Mouse (Mus musculus) neural tube, embryonic 15.5 days (tissue): ENCODE data around the gene Fam53b. TPM values are rescaled to one million over a fixed set of nuclear protein-coding genes. Genes with fewer than 3 reads are reported as not detected.

Experiments used
- ATAC-seq: fragments of 200-750 bp; cut with Nextera tagmentation; 2 replicates; pipeline ENCODE4 v1.8.0; 2017; ENCODE audit warnings: mild to moderate bottlenecking, moderate TSS enrichment, moderate library complexity; ENCODE audit not compliant: low FRiP score
- H3K27ac ChIP-seq: fragments of 300-500 bp; sonication (generic); replicated peaks from 2 replicates; pipeline ENCODE4 v1.5.1; 2015; ENCODE audit warnings: mild to moderate bottlenecking, inconsistent platforms
- H3K27me3 ChIP-seq: fragments of 300-500 bp; sonication (generic); replicated peaks from 2 replicates; pipeline ENCODE4 v1.6.1; 2015; ENCODE audit warnings: inconsistent platforms
- H3K36me3 ChIP-seq: fragments of 300-500 bp; sonication (generic); 2 replicates; pipeline ENCODE4 v1.6.1; 2015; ENCODE audit warnings: inconsistent platforms
- H3K4me1 ChIP-seq: fragments of 300-500 bp; sonication (generic); 2 replicates; pipeline ENCODE4 v1.6.1; 2015; ENCODE audit warnings: inconsistent platforms
- H3K4me2 ChIP-seq: fragments of 300-500 bp; sonication (generic); 2 replicates; pipeline ENCODE4 v1.6.1; 2015; ENCODE audit warnings: inconsistent platforms, mild to moderate bottlenecking, moderate library complexity
- H3K4me3 ChIP-seq: fragments of 300-500 bp; sonication (generic); replicated peaks from 2 replicates; pipeline ENCODE4 v1.5.1; 2015; ENCODE audit warnings: mild to moderate bottlenecking, inconsistent platforms
- H3K9ac ChIP-seq: fragments of 300-500 bp; sonication (generic); replicated peaks from 2 replicates; pipeline ENCODE4 v1.6.1; 2015; ENCODE audit warnings: mild to moderate bottlenecking, inconsistent platforms
- H3K9me3 ChIP-seq: fragments of 300-500 bp; sonication (generic); replicated peaks from 2 replicates; pipeline ENCODE4 v1.6.1; 2016; ENCODE audit warnings: inconsistent platforms
- WGBS: fragments of 180-500 bp; shearing (Covaris S2); methylation state at CpG from one replicate; pipeline ENCODE4 v1.1.7; 2015; ENCODE audit warnings: mixed read lengths; 5-methylcytosine and 5-hydroxymethylcytosine counted together
- polyA plus RNA-seq: library from polyadenylated mRNA; unstranded; fragments of >200 nt; fragmentation: Nextera tagmentation; extraction: Ambion mirVana; gene quantifications from 2 replicates; pipeline ENCODE4 v1.2.1, GENCODE M21; 2015

Fam53b gene
- polyA plus RNA-seq, 1 experiment from 2014 or later: 12.4 TPM

DNA sequence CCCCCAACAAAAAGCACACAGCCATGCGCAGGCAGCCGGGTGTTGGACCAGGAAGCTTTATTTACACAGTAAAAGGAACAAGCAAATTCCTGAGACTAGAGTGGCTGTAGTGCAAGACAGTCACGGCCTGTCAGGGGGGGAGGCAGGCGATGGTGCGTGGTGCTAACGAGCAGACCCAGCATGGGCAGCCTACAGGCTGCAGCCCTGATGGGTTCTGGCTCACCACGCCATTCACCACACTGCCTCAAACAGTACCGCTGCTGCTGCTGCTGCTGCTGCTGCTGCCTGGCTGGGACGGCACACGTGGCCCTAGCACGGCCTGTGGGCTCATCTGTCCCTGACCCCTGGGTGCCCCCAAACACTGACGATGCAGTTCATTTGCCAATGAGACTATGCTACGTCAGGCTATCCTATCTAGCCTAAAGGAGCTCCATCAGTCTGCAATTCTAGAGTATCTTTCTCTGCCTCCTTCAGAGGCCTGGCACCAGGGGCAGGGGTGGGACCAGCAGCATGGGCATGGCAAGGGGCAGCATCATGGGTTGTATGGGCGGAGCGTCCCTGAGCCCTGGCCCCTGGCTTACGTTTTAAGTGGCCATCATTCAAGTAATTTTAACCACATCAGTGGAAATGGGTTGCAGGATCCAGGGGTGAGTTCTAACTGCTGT is 101.5 kb downstream of the Fam53b start:
- Histone ChIP-seq H3K27me3 (no peaks in the 10 kb centered on the region), H3K4me3 (no peak overlapping the region), H3K4me1 (peaks cover 33% of the 10 kb centered on the region), H3K36me3 (0 out of 2 replicates have a peak, but pooled peaks cover 2% of the 10 kb centered on the region), H3K4me2 (no peak overlapping the region), H3K9ac (no peak overlapping the region), H3K9me3 (no peaks in the 10 kb centered on the region), H3K27ac (0 out of 2 replicates have a peak overlapping the region, but pooled peaks have one; percentile 18)
- 0 out of 2 replicates have a peak, but pooled peaks have one; percentile 48 for ATAC-seq
- WGBS: 31% methylated on average over 16 of the region's 16 CpGs

- ATAC-seq: no peak
- H3K36me3 ChIP-seq: 0 out of 2 replicates have a peak, but pooled peaks cover 2% of the 10 kb centered on the region
- H3K4me1 ChIP-seq: peaks cover 33% of the 10 kb centered on the region
- H3K27ac ChIP-seq: 0 out of 2 replicates have a peak overlapping the region, but pooled peaks have one; percentile 18
- no peaks in the 10 kb centered on the region for H3K9me3 ChIP-seq
- no peak overlapping the region for H3K4me3 ChIP-seq
- H3K9ac ChIP-seq: no peak overlapping the region
- H3K4me2 ChIP-seq: no peak overlapping the region
- WGBS: 82% methylated on average over 9 of the region's 9 CpGs
- no peaks in the 10 kb centered on the region for H3K27me3 ChIP-seq
Measured at GRCm38 (mm10) chr7:132711579-132711978, 102.1 kb downstream of the Fam53b start.

GRCm38 (mm10) chr7:132705130-132705529 is 108.6 kb downstream of the Fam53b start:
- no peak for ATAC-seq
- Histone ChIP-seq H3K4me3 (no peak overlapping the region), H3K4me2 (no peak overlapping the region), H3K27ac (no peak overlapping the region), H3K9ac (no peak overlapping the region), H3K9me3 (no peaks in the 10 kb centered on the region), H3K27me3 (no peaks in the 10 kb centered on the region), H3K36me3 (no peaks in the 10 kb centered on the region; the same call in 1 of the 2 replicates), H3K4me1 (no peaks in the 10 kb centered on the region)
- WGBS: 94% methylated on average over 7 of the region's 7 CpGs

DNA sequence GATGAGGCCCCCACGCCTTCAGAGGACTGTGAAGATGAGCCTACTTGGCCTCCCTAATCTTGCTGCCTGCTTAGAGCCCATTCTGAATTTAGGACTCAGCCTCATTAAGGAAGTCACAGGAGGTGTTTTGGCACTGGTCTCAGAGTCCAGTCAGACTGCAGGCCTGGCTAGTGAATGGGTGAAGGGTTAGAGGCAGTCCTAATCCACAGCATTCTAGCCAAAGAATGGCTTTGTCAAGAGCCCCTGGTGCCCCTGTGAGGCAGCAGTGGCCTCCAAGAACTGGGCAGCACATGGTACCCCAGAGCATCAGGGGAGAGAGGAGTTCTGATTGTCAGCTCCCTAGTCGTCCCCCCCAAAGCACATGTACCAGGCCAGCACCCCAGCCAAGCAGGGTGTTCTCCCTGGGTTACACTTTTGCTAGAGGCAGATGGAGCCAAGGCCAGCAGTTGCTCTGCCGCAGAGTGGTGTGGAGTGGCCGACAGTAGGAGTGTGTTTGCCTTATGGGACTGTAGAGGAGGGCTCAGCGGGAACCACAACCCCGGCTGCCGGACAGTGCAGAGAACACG is 109.3 kb downstream of the Fam53b start:
- ATAC-seq: no peak
- H3K9me3 ChIP-seq: no peaks in the 10 kb centered on the region
- H3K9ac ChIP-seq: no peak overlapping the region
- no peaks in the 10 kb centered on the region for H3K4me1 ChIP-seq
- WGBS: 86% methylated on average over 8 of the region's 8 CpGs
- no peaks in the 10 kb centered on the region; the same call in 1 of the 2 replicates for H3K36me3 ChIP-seq
- no peaks in the 10 kb centered on the region for H3K27me3 ChIP-seq
- no peak overlapping the region for H3K27ac ChIP-seq
- no peak overlapping the region for H3K4me3 ChIP-seq
- no peak overlapping the region for H3K4me2 ChIP-seq

DNA sequence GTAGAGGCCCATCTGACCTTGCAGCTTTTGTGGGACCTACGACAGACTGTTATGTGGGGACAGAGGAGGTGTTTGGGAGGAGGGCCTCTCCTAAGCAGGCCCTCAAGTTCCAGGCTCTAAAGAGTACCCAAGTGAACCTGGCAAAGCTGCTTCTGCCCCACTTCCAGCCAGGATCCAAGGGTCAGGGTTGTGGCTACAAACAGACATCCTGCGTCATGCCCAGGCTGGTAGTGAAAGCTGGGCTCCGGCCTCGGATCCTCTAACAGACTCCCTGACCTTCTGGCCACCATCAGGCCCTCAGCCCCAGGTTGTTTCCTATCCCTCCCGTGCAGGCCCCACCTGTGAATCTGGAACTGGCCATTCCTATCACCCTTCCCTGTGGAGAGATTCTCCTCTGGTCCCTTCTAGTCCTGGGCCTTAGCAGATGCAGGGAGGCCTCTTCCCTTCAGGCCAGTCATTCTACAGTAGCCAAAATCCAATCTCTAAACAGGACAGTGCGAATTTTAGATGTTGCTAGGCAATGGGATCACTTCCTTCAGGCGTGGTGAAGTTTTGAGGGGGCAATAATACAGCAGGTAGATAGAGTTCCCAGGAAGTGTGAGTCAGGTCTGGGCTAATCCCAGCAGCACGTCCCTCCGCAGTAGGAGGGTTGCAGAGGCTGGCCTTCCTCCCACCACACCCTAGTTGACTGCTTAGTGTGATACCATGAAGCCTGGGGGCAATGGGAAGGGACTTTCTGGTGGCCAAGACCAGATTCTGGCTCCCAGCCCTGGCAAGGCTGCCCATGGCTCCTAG is 110.0 kb downstream of the Fam53b start:
- Histone ChIP-seq H3K4me2 (no peak overlapping the region), H3K4me1 (no peaks in the 10 kb centered on the region), H3K27me3 (no peaks in the 10 kb centered on the region), H3K36me3 (no peaks in the 10 kb centered on the region; the same call in 1 of the 2 replicates), H3K4me3 (no peak overlapping the region), H3K9ac (no peak overlapping the region), H3K9me3 (no peaks in the 10 kb centered on the region), H3K27ac (no peak overlapping the region)
- no peak for ATAC-seq
- WGBS: 90% methylated on average over 9 of the region's 9 CpGs

- 87% methylated on average over 5 of the region's 5 CpGs for WGBS
- Histone ChIP-seq H3K4me3 (no peak overlapping the region), H3K4me2 (no peak overlapping the region), H3K27me3 (no peaks in the 10 kb centered on the region), H3K27ac (no peak overlapping the region), H3K36me3 (no peaks in the 10 kb centered on the region; the same call in 1 of the 2 replicates), H3K4me1 (no peaks in the 10 kb centered on the region), H3K9ac (no peak overlapping the region), H3K9me3 (no peaks in the 10 kb centered on the region)
- ATAC-seq: no peak
Measured at GRCm38 (mm10) chr7:132702492-132703070, 111.1 kb downstream of the Fam53b start.

DNA sequence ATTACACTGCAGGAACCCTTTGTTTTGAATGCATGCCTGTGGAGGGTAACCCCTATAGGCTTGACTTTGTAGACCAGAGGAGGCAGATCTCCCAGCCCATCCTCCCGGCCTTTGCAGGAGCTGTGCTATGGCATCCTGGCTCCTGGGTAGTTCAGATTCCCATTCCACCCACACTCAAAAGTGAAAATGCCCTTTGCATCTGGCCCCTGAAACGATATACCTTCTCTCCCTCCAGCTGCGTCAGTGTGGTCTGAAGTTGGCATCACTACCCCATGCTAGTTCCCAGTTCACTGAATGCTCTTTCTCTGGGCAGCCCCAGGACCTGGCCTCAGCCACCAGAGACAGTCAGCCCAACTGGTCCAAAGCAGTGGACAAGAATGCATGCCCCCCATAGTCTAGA is 111.7 kb downstream of the Fam53b start:
- no peak overlapping the region for H3K27ac ChIP-seq
- H3K4me3 ChIP-seq: no peak overlapping the region
- H3K9me3 ChIP-seq: no peaks in the 10 kb centered on the region
- no peak for ATAC-seq
- H3K4me1 ChIP-seq: no peaks in the 10 kb centered on the region
- H3K4me2 ChIP-seq: no peak overlapping the region
- 87% methylated on average over 3 of the region's 3 CpGs for WGBS
- no peak overlapping the region for H3K9ac ChIP-seq
- H3K27me3 ChIP-seq: no peaks in the 10 kb centered on the region
- H3K36me3 ChIP-seq: no peaks in the 10 kb centered on the region; the same call in 1 of the 2 replicates

DNA sequence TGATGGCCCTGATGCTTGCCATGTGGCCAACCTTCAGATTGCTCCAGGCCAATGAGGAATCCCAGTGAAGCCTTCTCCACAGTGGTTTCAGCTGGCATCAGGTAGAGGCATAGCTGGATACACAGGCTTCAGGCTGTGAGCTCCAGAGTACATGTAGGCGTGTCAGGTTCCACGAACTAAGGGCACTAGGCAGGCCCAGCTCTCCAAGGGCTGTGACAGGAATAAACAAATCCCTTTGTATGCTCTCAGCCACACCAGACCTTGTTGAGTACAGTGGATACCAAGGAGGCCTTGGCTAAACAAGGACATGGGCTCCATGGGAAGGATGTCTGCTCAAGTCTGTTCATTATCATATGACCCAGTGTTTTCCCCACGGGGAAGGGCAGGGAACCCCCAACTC is 112.3 kb downstream of the Fam53b start:
- no peaks in the 10 kb centered on the region for H3K4me1 ChIP-seq
- no peaks in the 10 kb centered on the region for H3K9me3 ChIP-seq
- H3K9ac ChIP-seq: no peak overlapping the region
- no peaks in the 10 kb centered on the region for H3K27me3 ChIP-seq
- 84% methylated on average over 3 of the region's 3 CpGs for WGBS
- no peak overlapping the region for H3K4me2 ChIP-seq
- no peaks in the 10 kb centered on the region; the same call in 1 of the 2 replicates for H3K36me3 ChIP-seq
- no peak overlapping the region for H3K27ac ChIP-seq
- ATAC-seq: no peak
- no peak overlapping the region for H3K4me3 ChIP-seq

DNA sequence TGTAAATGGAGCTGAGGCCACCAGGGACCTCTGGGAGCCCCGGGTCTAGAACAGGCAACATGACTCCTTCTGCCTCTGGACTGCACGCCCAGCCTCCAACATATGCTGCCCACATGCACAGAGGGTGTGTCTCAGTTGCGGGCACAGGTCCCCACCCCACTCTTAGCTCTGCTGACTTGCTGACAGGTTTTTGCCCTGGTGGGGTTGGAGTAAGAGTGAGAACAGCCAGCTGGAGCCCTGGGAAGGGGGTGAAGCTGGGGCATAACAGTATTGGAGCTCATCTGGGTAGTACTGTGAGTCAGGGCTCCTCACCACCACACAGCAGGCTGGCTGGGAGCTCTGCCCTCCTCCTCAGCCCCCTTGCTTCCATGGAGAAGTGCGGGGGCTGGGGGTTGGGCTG is 113.6 kb downstream of the Fam53b start:
- WGBS: 90% methylated on average over 4 of the region's 4 CpGs
- no peak for ATAC-seq
- Histone ChIP-seq H3K4me1 (no peaks in the 10 kb centered on the region), H3K27me3 (no peaks in the 10 kb centered on the region), H3K4me3 (no peak overlapping the region), H3K9me3 (no peaks in the 10 kb centered on the region), H3K36me3 (no peaks in the 10 kb centered on the region), H3K9ac (no peak overlapping the region), H3K4me2 (no peak overlapping the region), H3K27ac (no peak overlapping the region)

DNA sequence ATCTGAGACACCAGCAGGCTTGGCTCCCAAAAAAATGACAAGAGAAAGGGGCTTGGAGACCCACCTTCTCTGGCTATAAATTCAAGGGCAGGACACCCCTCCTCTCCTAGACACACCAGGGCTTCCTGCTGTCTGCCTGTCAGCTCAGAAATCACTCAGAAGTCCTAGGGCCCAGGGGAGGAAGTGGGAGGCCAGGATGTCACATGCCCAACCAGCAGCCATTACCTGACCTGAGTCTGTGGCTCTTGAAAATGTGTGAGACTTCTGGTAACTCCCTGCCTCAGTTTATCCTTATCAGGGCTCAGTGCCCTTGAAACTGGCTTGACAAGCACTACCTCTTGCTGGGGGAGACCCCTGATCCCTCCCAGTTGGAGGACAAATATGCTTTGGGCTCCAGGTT is 114.0 kb downstream of the Fam53b start:
- H3K27ac ChIP-seq: no peak overlapping the region
- H3K9me3 ChIP-seq: no peaks in the 10 kb centered on the region
- H3K4me1 ChIP-seq: no peaks in the 10 kb centered on the region
- no peak overlapping the region for H3K9ac ChIP-seq
- no peak overlapping the region for H3K4me2 ChIP-seq
- ATAC-seq: no peak
- H3K4me3 ChIP-seq: no peak overlapping the region
- H3K27me3 ChIP-seq: no peaks in the 10 kb centered on the region
- H3K36me3 ChIP-seq: 0 out of 2 replicates have a peak, but pooled peaks cover 4% of the 10 kb centered on the region

GRCm38 (mm10) chr7:132699165-132699564 is 114.5 kb downstream of the Fam53b start:
- no peaks in the 10 kb centered on the region for H3K27me3 ChIP-seq
- H3K27ac ChIP-seq: no peak overlapping the region
- no peak overlapping the region for H3K4me3 ChIP-seq
- H3K4me1 ChIP-seq: no peaks in the 10 kb centered on the region
- no peak for ATAC-seq
- no peaks in the 10 kb centered on the region for H3K9me3 ChIP-seq
- 0 out of 2 replicates have a peak, but pooled peaks cover 4% of the 10 kb centered on the region for H3K36me3 ChIP-seq
- 80% methylated on average over 4 of the region's 4 CpGs for WGBS
- no peak overlapping the region for H3K9ac ChIP-seq
- H3K4me2 ChIP-seq: no peak overlapping the region
